9 mouse cellular contexts compared by ENCODE assay signal in the genomic region with DNA sequence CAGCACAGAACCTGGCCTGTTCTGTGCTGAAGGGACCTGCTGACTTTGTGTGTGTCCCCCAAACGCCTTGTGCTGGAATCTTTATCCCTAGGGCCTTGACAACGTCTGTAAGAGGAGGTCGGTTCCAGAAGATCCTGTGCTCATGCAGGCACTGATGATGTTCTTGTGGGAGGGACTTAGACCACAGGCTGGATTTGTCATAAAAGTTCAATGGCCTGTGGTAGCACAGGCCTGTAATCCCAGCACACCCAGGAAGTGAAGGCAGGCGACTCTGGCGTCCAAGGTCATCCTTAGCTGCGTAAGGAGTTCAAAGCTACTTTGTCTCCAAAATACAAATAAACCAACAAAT. TPM values are rescaled to one million over a fixed set of nuclear protein-coding genes. Genes with fewer than 3 reads are reported as not detected.
DNase-seq lines count a peak whose midpoint lies in the region; ATAC-seq and TF ChIP-seq lines count a peak whose summit lies in the region.
"Had no signal": no experiment of that assay in that cellular context is flagged by ENCODE, and none has a peak within 500 bp of the region (broad histone marks: within the 10 kb centered on the region; RNA-seq: fewer than 3 reads in every experiment).

No protein-coding gene starts in this region.

- ATAC-seq in neural tube, embryonic 11.5 days (ENCODE audit: insufficient read depth, low FRiP score, low TSS enrichment): no peak; the same call in 1 of the 2 replicates
- ATAC-seq in hindbrain, embryonic 11.5 days (ENCODE audit: low FRiP score): peak; percentile 38; the same call in 1 of the 2 replicates
- ATAC-seq in midbrain, embryonic 11.5 days (ENCODE audit: low FRiP score): no peak
- no peak for ATAC-seq in stomach, postnatal 0 days (ENCODE audit: low FRiP score, low TSS enrichment)

- no peak for TF ChIP-seq EP300 in stomach, postnatal 0 days (optimal IDR thresholded peaks at IDR 0.05)

- DNase-seq in neural tube, embryonic 11.5 days (ENCODE audit: low spot score): no peak
- no peak for DNase-seq in neural tube, embryonic 10.5 days (ENCODE audit: extremely low spot score, low spot score)
- no peak for DNase-seq in hindbrain, embryonic 11.5 days (ENCODE audit: low spot score)
- peak; percentile 91 for DNase-seq in midbrain, embryonic 11.5 days (ENCODE audit: low spot score, missing footprints)
- DNase-seq in stomach, postnatal 0 days (ENCODE audit: low spot score): no peak
- no peak for DNase-seq in embryo, embryonic 10.5 days (ENCODE audit: low spot score)
- DNase-seq in cerebellum, adult 9-11 months: no peak
- no peak for DNase-seq in spleen, adult 12 weeks (ENCODE audit: low spot score)

- H3K4me1 ChIP-seq in neural tube, embryonic 11.5 days (ENCODE audit: control insufficient read depth, insufficient read depth, low read length): peaks cover 12% of the 10 kb centered on the region
- H3K4me1 ChIP-seq in hindbrain, embryonic 11.5 days (replicated peaks; ENCODE audit: control insufficient read depth, insufficient read depth, low read length): peaks cover 8% of the 10 kb centered on the region
- H3K4me1 ChIP-seq in midbrain, embryonic 11.5 days (ENCODE audit: control insufficient read depth, insufficient read depth, low read length): peaks cover 16% of the 10 kb centered on the region
- no peaks in the 10 kb centered on the region for H3K4me1 ChIP-seq in stomach, postnatal 0 days (replicated peaks; ENCODE audit: control insufficient read depth, insufficient read depth)

- no peaks in the 10 kb centered on the region for H3K9me3 ChIP-seq in neural tube, embryonic 11.5 days (ENCODE audit: control insufficient read depth, low read length)
- H3K9me3 ChIP-seq in hindbrain, embryonic 11.5 days (ENCODE audit: control insufficient read depth, low read length): no peaks in the 10 kb centered on the region
- no peaks in the 10 kb centered on the region for H3K9me3 ChIP-seq in midbrain, embryonic 11.5 days (ENCODE audit: control insufficient read depth, low read length)
- no peaks in the 10 kb centered on the region for H3K9me3 ChIP-seq in stomach, postnatal 0 days (ENCODE audit: control insufficient read depth, low read length)
- H3K9me3 ChIP-seq: megakaryocyte, embryonic 14.5 days had no signal

- H3K9ac ChIP-seq in neural tube, embryonic 11.5 days (ENCODE audit: low read length): peak overlapping the region; percentile 39; the same call in 1 of the 2 replicates
- H3K9ac ChIP-seq in hindbrain, embryonic 11.5 days (ENCODE audit: low read depth, low read length): no peak overlapping the region
- peak overlapping the region; percentile 1; the same call in 1 of the 2 replicates for H3K9ac ChIP-seq in midbrain, embryonic 11.5 days (ENCODE audit: low read length)
- H3K9ac ChIP-seq in stomach, postnatal 0 days (ENCODE audit: low read length): no peak overlapping the region

- H3K27ac ChIP-seq in neural tube, embryonic 11.5 days (ENCODE audit: low read depth, low read length): peak overlapping the region; percentile 92
- H3K27ac ChIP-seq in hindbrain, embryonic 11.5 days (ENCODE audit: low read depth, low read length): peak overlapping the region; percentile 83
- H3K27ac ChIP-seq in midbrain, embryonic 11.5 days (ENCODE audit: low read depth, low read length): peak overlapping the region; percentile 52
- peak overlapping the region; percentile 13; the same call in 1 of the 2 replicates for H3K27ac ChIP-seq in stomach, postnatal 0 days (replicated peaks)

- no peak for TF ChIP-seq CTCF in stomach, postnatal 0 days (IDR thresholded peaks at IDR 0.05; ENCODE audit: low read depth)

- no peak overlapping the region for H3K4me3 ChIP-seq in neural tube, embryonic 11.5 days (ENCODE audit: low read depth, low read length)
- H3K4me3 ChIP-seq in hindbrain, embryonic 11.5 days (ENCODE audit: low read depth, low read length): no peak overlapping the region
- H3K4me3 ChIP-seq in midbrain, embryonic 11.5 days (ENCODE audit: low read depth, low read length): no peak overlapping the region
- no peak overlapping the region for H3K4me3 ChIP-seq in stomach, postnatal 0 days (ENCODE audit: low read depth, low read length)

- H3K36me3 ChIP-seq in neural tube, embryonic 11.5 days (ENCODE audit: control insufficient read depth, insufficient read depth, low read length): no peaks in the 10 kb centered on the region
- no peaks in the 10 kb centered on the region for H3K36me3 ChIP-seq in hindbrain, embryonic 11.5 days (ENCODE audit: control insufficient read depth, insufficient read depth, low read length)
- no peaks in the 10 kb centered on the region for H3K36me3 ChIP-seq in midbrain, embryonic 11.5 days (ENCODE audit: control insufficient read depth, insufficient read depth, low read length)
- H3K36me3 ChIP-seq in stomach, postnatal 0 days (ENCODE audit: control insufficient read depth, insufficient read depth, low read length): no peaks in the 10 kb centered on the region

- WGBS in neural tube, embryonic 11.5 days: 61% methylated on average over 6 of the region's 6 CpGs
- WGBS in hindbrain, embryonic 11.5 days: 56% methylated on average over 6 of the region's 6 CpGs
- 59% methylated on average over 6 of the region's 6 CpGs for WGBS in midbrain, embryonic 11.5 days
- WGBS in stomach, postnatal 0 days: 68% methylated on average over 6 of the region's 6 CpGs

- H3K4me2 ChIP-seq in neural tube, embryonic 11.5 days (ENCODE audit: low read depth): 0 out of 2 replicates have a peak overlapping the region, but pooled peaks have one; percentile 2
- H3K4me2 ChIP-seq in hindbrain, embryonic 11.5 days (replicated peaks; ENCODE audit: low read depth, low read length): no peak overlapping the region
- H3K4me2 ChIP-seq in midbrain, embryonic 11.5 days: no peak overlapping the region
- no peak overlapping the region for H3K4me2 ChIP-seq in stomach, postnatal 0 days (replicated peaks; ENCODE audit: low read depth)

- H3K27me3 ChIP-seq in neural tube, embryonic 11.5 days (ENCODE audit: control insufficient read depth, insufficient read depth, low read length): no peaks in the 10 kb centered on the region
- no peaks in the 10 kb centered on the region for H3K27me3 ChIP-seq in hindbrain, embryonic 11.5 days (ENCODE audit: control insufficient read depth, insufficient read depth, low read length)
- no peaks in the 10 kb centered on the region for H3K27me3 ChIP-seq in midbrain, embryonic 11.5 days (ENCODE audit: control insufficient read depth, insufficient read depth, low read length)
- H3K27me3 ChIP-seq in stomach, postnatal 0 days (ENCODE audit: control insufficient read depth, insufficient read depth, low read length): no peaks in the 10 kb centered on the region

RNA-seq across cellular contexts. Expression of a gene that starts 16.9 kb away (rescaled TPM):
- 28.9 and 31.9 TPM in 2 replicates for polyA plus RNA-seq in neural tube, embryonic 11.5 days (2014; fragmentation: Nextera tagmentation; extraction: Ambion mirVana)
- polyA plus RNA-seq in hindbrain, embryonic 11.5 days (2014; fragmentation: Nextera tagmentation; extraction: Ambion mirVana): 20.9 and 21.7 TPM in 2 replicates
- polyA plus RNA-seq in midbrain, embryonic 11.5 days (2014; fragmentation: Nextera tagmentation; extraction: Ambion mirVana): 16.5 and 19.8 TPM in 2 replicates
- 12.0 and 12.8 TPM in 2 replicates for polyA plus RNA-seq in stomach, postnatal 0 days (2015; fragmentation: Nextera tagmentation; extraction: Ambion mirVana)

Comparison
In these comparisons a context has a peak if more than half of its experiments do, and no peak if none do; other contexts are left out.
1. H3K27ac ChIP-seq: peak in every context shown above with its lines; median percentile 92 in neural tube, embryonic 11.5 days; 83 in hindbrain, embryonic 11.5 days; 52 in midbrain, embryonic 11.5 days; 13 in stomach, postnatal 0 days.
2. H3K9ac ChIP-seq: peak in neural tube, embryonic 11.5 days (single experiment) and midbrain, embryonic 11.5 days (single experiment); none in hindbrain, embryonic 11.5 days (single experiment) and stomach, postnatal 0 days (single experiment).